Mouse (Mus musculus): Measurements from ENCODE around the gene Qrfpr. TPM values are rescaled to one million over a fixed set of nuclear protein-coding genes. Genes with fewer than 3 reads are reported as not detected.

Qrfpr gene
- total and polyA plus RNA-seq, 3 experiments, result not detected

DNA sequence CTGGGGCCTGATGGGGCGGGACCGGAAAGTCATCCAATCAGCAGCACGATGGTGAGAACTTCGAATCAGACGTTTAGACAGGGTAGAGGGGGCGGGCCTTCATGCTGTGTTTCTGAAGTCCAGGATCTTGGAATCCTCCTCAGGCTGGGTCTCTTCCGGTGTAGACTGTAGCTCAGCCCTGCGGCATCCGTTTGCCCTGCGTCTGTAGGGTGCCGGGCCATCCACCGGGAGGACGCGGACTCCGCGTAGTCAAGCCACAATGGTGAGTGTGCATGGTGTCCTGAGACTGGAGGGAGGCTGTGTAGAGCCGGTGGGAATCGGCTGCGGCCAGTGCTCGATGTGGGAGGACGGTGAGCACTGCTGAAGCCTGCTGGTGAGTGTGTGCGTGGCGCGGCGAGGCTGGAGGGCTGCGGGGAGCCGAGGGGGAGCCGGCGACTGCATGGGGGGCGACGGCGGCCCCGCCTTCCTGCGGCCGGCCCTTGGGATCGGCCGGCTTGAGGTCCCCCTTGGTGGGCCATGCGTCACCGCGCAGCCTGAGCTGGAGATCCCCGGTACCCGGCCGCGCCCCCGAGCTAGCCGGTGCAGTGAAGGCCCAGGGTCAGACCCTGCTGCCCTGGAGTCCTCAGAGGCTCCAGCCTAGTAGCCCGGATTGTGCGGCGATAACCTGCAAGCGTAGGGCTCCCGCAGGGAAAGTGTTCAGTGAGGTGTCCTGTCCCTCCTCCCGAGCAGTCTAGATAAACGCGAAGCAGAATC, 71.0 kb downstream of the Qrfpr start, which contains the start of gene D3Ertd254e:
Gene D3Ertd254e (plus strand): TSS at position 84 of the 753 bp plus-strand sequence.
- peak; percentile 94 for DNase-seq

DNA sequence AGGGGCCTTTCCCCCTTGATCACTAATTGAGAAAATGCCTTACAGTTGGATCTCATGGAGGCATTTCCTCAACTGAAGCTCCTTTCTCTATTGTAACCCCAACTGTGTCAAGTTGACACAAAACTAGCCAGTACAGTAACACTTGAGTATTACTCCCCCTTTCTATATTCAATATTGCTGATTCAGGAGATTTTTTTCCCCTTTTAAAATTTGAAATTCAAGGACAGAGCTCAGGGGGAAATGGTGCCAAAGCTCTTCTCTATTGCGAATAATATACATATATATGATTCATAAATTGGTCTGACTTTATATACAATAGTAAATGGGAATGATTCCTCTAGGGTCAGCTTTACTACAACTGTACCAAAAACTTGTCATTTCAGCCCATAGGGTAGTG, 71.6 kb downstream of the Qrfpr start:
- DNase-seq, result no peak

DNA sequence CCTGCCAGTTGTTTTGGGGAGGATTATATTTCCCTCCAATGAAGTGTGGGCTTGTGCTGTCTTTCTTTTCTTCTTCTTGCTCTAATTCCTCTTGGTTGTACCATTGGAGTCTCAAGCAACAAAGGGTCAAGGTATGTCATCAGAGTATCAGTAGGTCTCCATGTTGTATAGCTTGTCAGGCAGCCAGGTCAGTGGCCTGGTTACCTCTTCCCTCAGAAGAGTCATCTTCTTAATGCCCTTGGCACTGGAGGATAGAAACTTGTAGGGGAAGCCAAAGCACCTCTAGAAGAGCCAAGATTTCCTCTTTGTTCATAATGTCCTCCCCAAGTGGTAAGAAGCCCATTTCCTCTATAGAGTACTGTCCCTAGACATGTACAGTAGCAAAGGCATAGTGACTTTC, 83.1 kb downstream of the Qrfpr start:
- no peak for DNase-seq

DNA sequence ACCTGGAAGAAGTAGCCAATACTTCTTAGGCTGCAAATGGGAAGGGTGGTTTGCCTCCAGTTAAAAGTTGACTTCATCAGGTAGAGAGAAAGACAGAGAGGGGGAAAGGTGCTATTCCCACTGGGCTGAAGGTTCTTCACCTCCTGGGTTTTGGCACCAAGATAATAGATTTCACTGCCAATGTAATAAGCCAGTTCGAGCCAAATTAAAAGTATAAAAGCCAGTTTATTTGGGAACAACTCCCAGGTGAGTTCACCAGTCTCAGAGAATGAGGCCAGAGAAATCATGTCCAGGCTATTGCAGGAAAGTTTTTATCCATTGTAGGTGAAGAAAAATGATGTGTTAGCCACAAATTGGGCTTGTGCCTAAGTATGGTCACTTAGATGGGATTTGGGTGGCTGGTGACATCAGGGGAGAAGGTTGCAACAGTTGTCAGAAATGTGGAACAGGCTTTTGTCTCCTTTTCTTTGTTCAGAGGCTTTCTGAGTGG, 83.9 kb downstream of the Qrfpr start:
- DNase-seq, result no peak

DNA sequence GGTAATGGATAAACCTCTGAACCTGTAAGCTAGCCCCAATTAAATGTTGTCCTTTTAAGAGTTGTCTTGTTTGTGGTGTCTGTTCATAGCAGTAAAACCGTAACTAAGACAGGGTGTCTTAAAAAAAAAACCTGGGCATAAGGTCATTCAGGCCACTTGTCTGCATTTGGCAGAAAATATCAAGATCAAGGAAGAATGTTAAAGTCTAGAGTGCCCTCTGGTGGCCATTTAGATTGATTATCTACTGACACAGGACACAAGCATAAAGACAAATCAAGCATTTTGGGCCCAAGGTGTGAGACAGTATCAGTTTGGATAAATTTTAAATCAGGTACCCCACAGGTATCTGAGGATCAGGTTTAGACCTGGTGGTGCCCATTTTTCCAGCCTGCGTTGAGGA, 84.6 kb downstream of the Qrfpr start:
- no peak for DNase-seq

DNA sequence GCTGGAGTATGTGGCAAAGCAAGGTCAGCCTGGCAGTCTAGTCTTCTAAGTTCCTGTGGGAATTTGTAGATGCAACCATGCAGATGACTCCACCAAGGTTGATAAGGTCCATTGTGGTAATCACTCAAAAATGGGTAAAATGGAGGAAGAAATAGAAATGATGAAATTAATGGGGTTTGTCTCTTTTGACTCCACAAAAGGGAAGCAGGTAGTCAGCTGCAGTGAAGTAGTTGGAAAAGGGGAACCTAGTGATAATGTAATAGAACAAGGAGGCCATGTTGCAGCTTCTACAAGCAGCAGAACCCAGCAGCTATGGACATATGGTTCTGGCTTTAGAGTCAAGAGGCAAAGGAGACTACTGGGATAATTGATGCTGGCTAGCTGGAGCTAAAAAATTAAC, 86.0 kb downstream of the Qrfpr start:
- no peak for DNase-seq

Other genes with a start within 250 kb of the Qrfpr start
- 100 to 1,000 TPM; 114 to 126 TPM for gene Mccc1, start 221.6 kb downstream of the Qrfpr start, total RNA-seq (2021)
- 30.7 and 32.0 TPM in 2 replicates for gene Mccc1, start 221.6 kb downstream of the Qrfpr start, polyA plus RNA-seq (2012; rRNA removed)
- gene Ccdc144b, start 168.8 kb downstream of the Qrfpr start, total RNA-seq (2021), result under 1 TPM; 0.12 to 0.17 TPM
- gene Ccdc144b, start 168.8 kb downstream of the Qrfpr start, polyA plus RNA-seq (2012; rRNA removed), result 0.02 and 0.03 TPM in 2 replicates
- gene Acad9, start 156.3 kb downstream of the Qrfpr start, total RNA-seq (2021), result 10 to 100 TPM; 33.8 to 48.2 TPM
- 21.6 and 24.4 TPM in 2 replicates for gene Acad9, start 156.3 kb downstream of the Qrfpr start, polyA plus RNA-seq (2012; rRNA removed)
- gene D3Ertd254e, start 71.3 kb downstream of the Qrfpr start, total RNA-seq (2021), result 1 to 10 TPM; 7.2 to 7.5 TPM
- 0.36 and 0.44 TPM in 2 replicates for gene D3Ertd254e, start 71.3 kb downstream of the Qrfpr start, polyA plus RNA-seq (2012; rRNA removed)

Measured in adrenal gland, adult 2 months (tissue).